Mouse (Mus musculus) intestine, postnatal 0 days (tissue): ENCODE results near the gene A730049H05Rik. TPM values are rescaled to one million over a fixed set of nuclear protein-coding genes. Genes with fewer than 3 reads are reported as not detected.

ENCODE experiments used
- ATAC-seq: fragments of 200-750 bp; cut with Nextera tagmentation; 2 replicates; pipeline ENCODE4 v1.8.0; 2017; ENCODE audit warnings: mild to moderate bottlenecking, moderate TSS enrichment, moderate library complexity
- H3K27ac ChIP-seq: fragments of 300-500 bp; sonication (generic); 2 replicates; pipeline ENCODE4 v1.5.1; 2014; ENCODE audit warnings: mild to moderate bottlenecking, low read depth, low read length, moderate library complexity
- H3K27me3 ChIP-seq: fragments of 300-500 bp; sonication (generic); replicated peaks from 2 replicates; pipeline ENCODE4 v1.6.1; 2014; ENCODE audit warnings: low read length, mixed read lengths; ENCODE audit not compliant: control insufficient read depth, insufficient read depth
- H3K36me3 ChIP-seq: fragments of 300-500 bp; sonication (generic); 2 replicates; pipeline ENCODE4 v1.6.1; 2014; ENCODE audit warnings: mild to moderate bottlenecking, moderate library complexity; ENCODE audit not compliant: control insufficient read depth, insufficient read depth
- H3K4me1 ChIP-seq: fragments of 300-500 bp; sonication (generic); replicated peaks from 2 replicates; pipeline ENCODE4 v1.6.1; 2014; ENCODE audit warnings: antibody characterized with exemption, low read length, mixed read lengths; ENCODE audit not compliant: control insufficient read depth, insufficient read depth
- H3K4me2 ChIP-seq: fragments of 300-500 bp; sonication (generic); replicated peaks from 2 replicates; pipeline ENCODE4 v1.6.1; 2014; ENCODE audit warnings: low read depth, mild to moderate bottlenecking, moderate library complexity
- H3K4me3 ChIP-seq: fragments of 300-500 bp; sonication (generic); 2 replicates; pipeline ENCODE4 v1.5.1; 2014; ENCODE audit warnings: low read depth, low read length
- H3K9ac ChIP-seq: fragments of 300-500 bp; sonication (generic); 2 replicates; pipeline ENCODE4 v1.6.1; 2014; ENCODE audit warnings: mild to moderate bottlenecking, low read depth, low read length
- H3K9me3 ChIP-seq: fragments of 300-500 bp; sonication (generic); 2 replicates; pipeline ENCODE4 v1.6.1; 2016; ENCODE audit warnings: mixed run types; ENCODE audit not compliant: control insufficient read depth
- CTCF ChIP-seq: sonication (generic); IDR thresholded peaks from 2 replicates; pipeline ENCODE4 v1.5.1; 2016; ENCODE audit warnings: low read depth, mild to moderate bottlenecking, control low read depth, antibody characterized with exemption, moderate library complexity
- WGBS: fragments of 180-500 bp; shearing (Covaris S2); extraction: QIAGEN DNeasy Blood & Tissue Kit; methylation state at CpG from one replicate; pipeline ENCODE4 v1.1.7; 2014; 5-methylcytosine and 5-hydroxymethylcytosine counted together
- polyA plus RNA-seq: library from polyadenylated mRNA; unstranded; fragments of >200 nt; fragmentation: Nextera tagmentation; extraction: Ambion mirVana; gene quantifications from 2 replicates; pipeline ENCODE4 v1.2.1, GENCODE M21; 2015

Gene A730049H05Rik
- polyA plus RNA-seq, 1 experiment from 2014 or later: 0.46 TPM

DNA sequence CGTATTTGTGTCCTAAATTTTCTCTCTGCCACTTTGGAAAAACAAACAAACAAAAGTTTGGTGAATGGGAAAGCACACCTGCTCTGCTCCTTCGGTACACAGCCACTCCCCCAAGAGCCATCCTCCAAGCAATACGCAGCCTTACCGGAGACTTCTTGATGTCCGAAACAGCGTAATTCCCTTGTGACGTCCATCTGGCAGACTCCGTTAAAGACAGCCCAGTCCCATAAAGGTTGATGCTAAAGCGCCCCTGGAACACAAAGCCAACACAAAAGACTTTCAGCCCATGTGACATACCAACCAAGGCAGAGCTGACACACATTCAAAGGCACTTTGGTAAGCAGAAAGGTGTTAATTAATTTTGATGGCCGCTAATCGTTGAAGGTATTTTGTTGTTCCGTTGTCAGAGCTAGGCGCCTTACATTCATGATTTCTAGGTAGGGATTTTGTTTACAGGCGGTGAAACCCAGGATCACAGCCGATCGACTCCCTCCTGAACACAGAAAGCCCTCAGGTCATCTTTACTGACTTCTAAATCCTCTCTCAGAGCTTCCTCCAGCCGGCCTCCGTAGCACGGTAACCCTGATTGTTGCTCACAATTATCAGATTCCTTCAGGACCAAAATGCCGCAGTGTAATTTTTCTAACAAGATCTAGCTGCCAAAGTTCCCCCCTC is 29.4 kb upstream of the A730049H05Rik start:
- Histone ChIP-seq H3K27ac (no peak overlapping the region), H3K4me2 (peak overlapping the region; percentile 51), H3K27me3 (0 out of 2 replicates have a peak, but pooled peaks cover 9% of the 10 kb centered on the region), H3K4me1 (no peaks in the 10 kb centered on the region), H3K36me3 (no peaks in the 10 kb centered on the region), H3K4me3 (no peak overlapping the region), H3K9ac (no peak overlapping the region), H3K9me3 (no peaks in the 10 kb centered on the region)
- 26% methylated on average over 20 of the region's 20 CpGs for WGBS
- ATAC-seq: no peak
- no peak for TF ChIP-seq CTCF

DNA sequence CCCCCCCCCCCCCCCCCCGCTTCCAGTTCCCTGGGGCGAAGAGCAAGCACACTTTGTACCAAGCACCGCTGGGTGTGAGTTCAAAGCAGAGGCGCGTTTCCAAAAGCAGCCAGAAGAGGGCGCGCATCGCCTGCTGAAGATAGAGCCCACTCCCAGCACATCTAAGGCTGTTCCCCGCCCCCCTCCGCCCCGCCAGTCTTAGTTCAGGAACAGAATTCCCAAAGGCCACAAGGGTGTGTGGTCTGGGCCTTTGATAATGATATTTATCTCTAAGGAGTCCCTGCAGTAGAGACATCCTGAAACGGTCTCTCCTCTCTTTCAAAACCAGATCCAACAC is 28.9 kb upstream of the A730049H05Rik start:
- H3K4me1 ChIP-seq: no peaks in the 10 kb centered on the region

DNA sequence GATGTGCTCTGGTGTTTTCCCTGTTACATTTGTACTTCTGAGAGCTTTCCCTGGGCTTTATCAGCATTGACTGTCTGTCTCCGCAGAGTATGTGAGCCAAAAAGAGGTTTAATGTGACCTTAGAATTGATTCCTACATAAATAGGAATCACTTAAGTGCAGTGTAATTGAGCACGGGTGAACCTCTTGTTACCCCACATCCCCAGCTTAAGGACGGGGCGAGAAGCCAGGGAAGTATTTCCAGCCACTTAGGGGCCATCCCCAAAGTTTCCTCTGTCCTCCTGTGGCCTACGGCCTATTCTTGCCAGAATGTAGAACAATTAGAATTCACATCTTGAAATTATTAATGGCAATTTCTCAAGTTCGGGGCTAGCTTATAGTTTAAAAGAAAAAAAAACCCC is 22.5 kb upstream of the A730049H05Rik start:
- no peak for ATAC-seq
- Histone ChIP-seq H3K36me3 (no peaks in the 10 kb centered on the region), H3K4me2 (no peak overlapping the region), H3K9ac (no peak overlapping the region), H3K27ac (no peak overlapping the region), H3K9me3 (no peaks in the 10 kb centered on the region), H3K27me3 (no peaks in the 10 kb centered on the region), H3K4me1 (no peaks in the 10 kb centered on the region), H3K4me3 (no peak overlapping the region)
- TF ChIP-seq CTCF: no peak
- WGBS: 77% methylated on average over 6 of the region's 6 CpGs

More for the DNA sequence above, 28.9 kb upstream of the A730049H05Rik start:
- Histone ChIP-seq H3K4me2 (peak overlapping the region; percentile 51), H3K9me3 (no peaks in the 10 kb centered on the region), H3K27ac (no peak overlapping the region), H3K4me3 (no peak overlapping the region), H3K9ac (no peak overlapping the region), H3K36me3 (no peaks in the 10 kb centered on the region), H3K27me3 (0 out of 2 replicates have a peak, but pooled peaks cover 9% of the 10 kb centered on the region)
- ATAC-seq: no peak
- peak; percentile 87 for TF ChIP-seq CTCF
- WGBS: 4% methylated on average over 12 of the region's 12 CpGs

DNA sequence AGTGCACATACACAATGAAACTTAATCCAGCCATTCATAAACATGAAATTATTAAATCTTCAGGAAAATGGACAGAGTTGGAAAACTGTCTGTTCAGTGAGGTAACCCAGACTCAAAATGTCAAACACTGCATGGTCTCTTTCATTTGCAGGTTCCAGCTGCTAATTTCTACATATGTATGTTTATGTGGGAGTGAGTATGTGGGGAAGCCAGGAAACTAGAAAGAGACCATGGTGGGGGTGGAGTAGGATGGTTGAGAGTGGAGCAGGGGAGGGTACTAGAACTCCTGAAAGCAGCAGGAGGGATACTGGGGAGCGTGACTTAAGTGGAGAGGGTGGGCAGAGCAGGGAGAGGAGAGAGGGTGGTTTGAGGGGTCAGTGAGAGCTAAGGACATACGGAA is 14.8 kb upstream of the A730049H05Rik start:
- no peaks in the 10 kb centered on the region for H3K4me1 ChIP-seq
- WGBS: 81% methylated on average over 2 of the region's 2 CpGs
- H3K27ac ChIP-seq: no peak overlapping the region
- H3K9me3 ChIP-seq: no peaks in the 10 kb centered on the region
- H3K4me2 ChIP-seq: no peak overlapping the region
- H3K36me3 ChIP-seq: no peaks in the 10 kb centered on the region; the same call in 1 of the 2 replicates
- H3K9ac ChIP-seq: no peak overlapping the region
- no peak overlapping the region for H3K4me3 ChIP-seq
- no peaks in the 10 kb centered on the region for H3K27me3 ChIP-seq
- no peak for ATAC-seq
- TF ChIP-seq CTCF: no peak

DNA sequence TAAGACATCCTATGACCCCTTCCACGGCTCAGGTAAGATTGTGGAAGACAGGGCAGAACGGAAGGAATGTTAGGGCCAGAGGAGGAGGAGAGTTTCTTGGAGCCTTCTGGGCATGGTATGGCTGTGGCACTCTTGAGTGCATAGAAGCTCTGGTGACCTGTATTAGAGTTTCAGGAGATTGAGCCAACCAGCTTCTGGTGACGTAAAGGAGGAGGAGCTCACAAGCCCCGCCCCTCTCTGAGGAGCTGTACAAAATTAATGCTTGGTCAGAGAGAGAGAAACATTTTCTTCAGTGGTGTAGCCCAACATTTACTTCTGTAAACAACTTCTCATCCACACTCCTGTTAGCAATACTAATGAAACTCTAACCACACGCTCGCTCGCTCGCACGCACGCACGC is 13.9 kb upstream of the A730049H05Rik start:
- Histone ChIP-seq H3K9me3 (no peaks in the 10 kb centered on the region), H3K36me3 (no peaks in the 10 kb centered on the region; the same call in 1 of the 2 replicates), H3K4me1 (no peaks in the 10 kb centered on the region), H3K4me2 (no peak overlapping the region), H3K9ac (no peak overlapping the region), H3K27ac (no peak overlapping the region), H3K4me3 (no peak overlapping the region), H3K27me3 (no peaks in the 10 kb centered on the region)
- TF ChIP-seq CTCF: no peak
- ATAC-seq: no peak
- WGBS: 88% methylated on average over 11 of the region's 11 CpGs

DNA sequence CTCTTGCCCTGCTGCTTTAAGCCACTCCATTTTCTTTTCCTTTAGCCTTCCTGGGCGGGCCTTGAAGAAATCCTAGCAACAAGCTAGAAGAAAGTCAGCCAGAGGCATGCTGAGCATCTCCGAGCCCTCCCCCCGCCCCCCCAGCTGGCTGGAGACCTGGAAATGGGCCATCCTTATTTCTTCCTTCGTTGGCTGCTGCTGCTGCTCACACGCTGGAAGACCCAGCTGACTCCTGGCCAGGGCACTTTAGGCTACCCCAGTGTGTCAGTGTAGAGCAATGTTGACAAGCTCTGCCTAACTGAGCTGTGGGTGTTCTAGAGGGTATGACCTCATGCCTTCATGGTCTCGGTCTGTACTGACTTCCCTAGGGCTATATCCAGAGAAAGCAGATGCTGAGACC is 13.1 kb upstream of the A730049H05Rik start:
- Histone ChIP-seq H3K27me3 (no peaks in the 10 kb centered on the region), H3K4me1 (no peaks in the 10 kb centered on the region), H3K4me2 (no peak overlapping the region), H3K4me3 (no peak overlapping the region), H3K9me3 (no peaks in the 10 kb centered on the region), H3K36me3 (no peaks in the 10 kb centered on the region; the same call in 1 of the 2 replicates), H3K9ac (no peak overlapping the region), H3K27ac (no peak overlapping the region)
- ATAC-seq: no peak
- TF ChIP-seq CTCF: no peak
- WGBS: 56% methylated on average over 6 of the region's 6 CpGs
